Mouse (Mus musculus): ENCODE data around the gene Magea8. TPM values are rescaled to one million over a fixed set of nuclear protein-coding genes. Genes with fewer than 3 reads are reported as not detected.

Magea8 gene
- not detected for polyA plus RNA-seq (2017; shearing (Covaris generic))

GRCm38 (mm10) chrX:154995750-154996149 lies at the start of gene Magea8:
Gene Magea8, minus strand, starts transcription at chrX:154995850.

GRCm38 (mm10) chrX:154949405-154949804 lies 46.2 kb downstream of the Magea8 start, which contains the start of gene Magea3:
Gene Magea3, minus strand, starts transcription at chrX:154949505.

GRCm38 (mm10) chrX:154935887-154936286 lies 59.8 kb downstream of the Magea8 start, which contains the start of gene Magea6:
Gene Magea6, minus strand, starts transcription at chrX:154935987.

Other genes starting within 250 kb of the Magea8 start
- gene Cldn34b1, start 105.6 kb downstream of the Magea8 start, polyA plus RNA-seq (2017; shearing (Covaris generic)), result not detected
- gene Magea6, start 59.9 kb downstream of the Magea8 start, polyA plus RNA-seq (2017; shearing (Covaris generic)), result not detected
- not detected for gene Magea3, start 46.3 kb downstream of the Magea8 start, polyA plus RNA-seq (2017; shearing (Covaris generic))
- not detected for gene Magea5, start 67.3 kb upstream of the Magea8 start, polyA plus RNA-seq (2017; shearing (Covaris generic))
- gene Magea1, start 93.9 kb upstream of the Magea8 start, polyA plus RNA-seq (2017; shearing (Covaris generic)), result not detected
- gene Magea2, start 97.8 kb upstream of the Magea8 start, polyA plus RNA-seq (2017; shearing (Covaris generic)), result not detected
- gene Cldn34b2, start 132.6 kb upstream of the Magea8 start, polyA plus RNA-seq (2017; shearing (Covaris generic)), result not detected
- 402 TPM for gene Sat1, start 220.6 kb upstream of the Magea8 start, polyA plus RNA-seq (2017; shearing (Covaris generic))